Mouse (Mus musculus): ENCODE measurements around the gene Il12rb1. TPM values are rescaled to one million over a fixed set of nuclear protein-coding genes. Genes with fewer than 3 reads are reported as not detected.

Il12rb1 gene
- polyA plus RNA-seq, 1 experiment: 6.5 TPM

- Histone ChIP-seq H3K4me3 (peak overlapping the region; percentile 48), H3K79me2 (ENCODE audit: control insufficient read depth, insufficient read depth) (no peaks in the 10 kb centered on the region), H3ac (ENCODE audit: control insufficient read depth, insufficient read length) (peak overlapping the region; percentile 23), H3K27me3 (ENCODE audit: control insufficient read depth, insufficient read depth, insufficient read length) (no peaks in the 10 kb centered on the region), H3K4me2 (ENCODE audit: low read depth) (peak overlapping the region; percentile 97), H3K36me3 (ENCODE audit: control insufficient read depth, insufficient read depth) (no peaks in the 10 kb centered on the region)
- no peak for TF ChIP-seq TCF3 (IDR thresholded peaks at IDR 0.05; ENCODE audit: insufficient read length, low read depth)
- no peak for TF ChIP-seq POLR2AphosphoS2 (IDR thresholded peaks at IDR 0.05; ENCODE audit: insufficient read length, low read depth)
- no peak for TF ChIP-seq TCF12 (IDR thresholded peaks at IDR 0.05; ENCODE audit: insufficient read depth, poor library complexity, severe bottlenecking)
- no peak for TF ChIP-seq MYOG (IDR thresholded peaks at IDR 0.05; ENCODE audit: control insufficient read depth in 1 of 3, insufficient read depth in 1 of 3, insufficient read length in 2 of 3, low read depth in 2 of 3)
- TF ChIP-seq REST (IDR thresholded peaks at IDR 0.05; ENCODE audit: insufficient read depth, insufficient read length): no peak
Measured at GRCm38 (mm10) chr8:70803761-70804480, 4.3 kb upstream of the Il12rb1 start.

- Histone ChIP-seq H3K79me2 (ENCODE audit: control insufficient read depth, insufficient read depth) (no peaks in the 10 kb centered on the region), H3ac (ENCODE audit: control insufficient read depth, insufficient read length) (peak within 1 kb of the TSS; percentile 23), H3K36me3 (ENCODE audit: control insufficient read depth, insufficient read depth) (no peaks in the 10 kb centered on the region), H3K27me3 (ENCODE audit: control insufficient read depth, insufficient read depth, insufficient read length) (no peaks in the 10 kb centered on the region), H3K4me3 (peak within 1 kb of the TSS; percentile 48), H3K4me2 (ENCODE audit: low read depth) (peak within 1 kb of the TSS; percentile 97)
- TF ChIP-seq POLR2A (IDR thresholded peaks at IDR 0.05; ENCODE audit: insufficient read length, low read depth) (peak; percentile 64), SRF (IDR thresholded peaks at IDR 0.05; ENCODE audit: control insufficient read depth, insufficient read length, low read depth) (peak; percentile 20), E2F4 (IDR thresholded peaks at IDR 0.05; ENCODE audit: insufficient read depth) (no peak), MYOG (IDR thresholded peaks at IDR 0.05; ENCODE audit: control insufficient read depth in 1 of 3, insufficient read depth in 1 of 3, insufficient read length in 2 of 3, low read depth in 2 of 3) (no peak), MYOD1 (IDR thresholded peaks at IDR 0.05; ENCODE audit: control insufficient read depth in 1 of 3, insufficient read length in 2 of 3, low read depth in 2 of 3) (no peak), POLR2AphosphoS2 (IDR thresholded peaks at IDR 0.05; ENCODE audit: insufficient read length, low read depth) (peak; percentile 71), TCF3 (IDR thresholded peaks at IDR 0.05; ENCODE audit: insufficient read length, low read depth) (no peak), CEBPB (IDR thresholded peaks at IDR 0.05; ENCODE audit: insufficient read depth, poor library complexity, severe bottlenecking) (no peak), USF1 (IDR thresholded peaks at IDR 0.05; ENCODE audit: low read depth) (peak; percentile 76)
Measured at GRCm38 (mm10) chr8:70804481-70805206, 3.6 kb upstream of the Il12rb1 start, which contains the start of gene Mast3. Gene Mast3, minus strand, starts transcription at chr8:70805054.

GRCm38 (mm10) chr8:70806541-70806940, 1.7 kb upstream of the Il12rb1 start:
- H3K4me3 ChIP-seq: no peak overlapping the region
- no peak overlapping the region for H3ac ChIP-seq (ENCODE audit: control insufficient read depth, insufficient read length)
- no peak overlapping the region for H3K4me2 ChIP-seq (ENCODE audit: low read depth)
- H3K36me3 ChIP-seq (ENCODE audit: control insufficient read depth, insufficient read depth): no peaks in the 10 kb centered on the region
- no peak for TF ChIP-seq REST (IDR thresholded peaks at IDR 0.05; ENCODE audit: insufficient read depth, insufficient read length)
- TF ChIP-seq MYOD1 (IDR thresholded peaks at IDR 0.05; ENCODE audit: control insufficient read depth in 1 of 3, insufficient read length in 2 of 3, low read depth in 2 of 3): no peak
- TF ChIP-seq SRF (IDR thresholded peaks at IDR 0.05; ENCODE audit: control insufficient read depth, insufficient read length, low read depth): no peak
- TF ChIP-seq MAX (IDR thresholded peaks at IDR 0.05; ENCODE audit: low read depth): no peak
- TF ChIP-seq POLR2A (IDR thresholded peaks at IDR 0.05; ENCODE audit: insufficient read length, low read depth): no peak
- no peak for TF ChIP-seq TCF3 (IDR thresholded peaks at IDR 0.05; ENCODE audit: insufficient read length, low read depth)
- TF ChIP-seq USF1 (IDR thresholded peaks at IDR 0.05; ENCODE audit: low read depth): no peak
- no peak for TF ChIP-seq CEBPB (IDR thresholded peaks at IDR 0.05; ENCODE audit: insufficient read depth, poor library complexity, severe bottlenecking)
- no peak for TF ChIP-seq TCF12 (IDR thresholded peaks at IDR 0.05; ENCODE audit: insufficient read depth, poor library complexity, severe bottlenecking)
- TF ChIP-seq E2F4 (IDR thresholded peaks at IDR 0.05; ENCODE audit: insufficient read depth): no peak
- no peak for TF ChIP-seq POLR2AphosphoS2 (IDR thresholded peaks at IDR 0.05; ENCODE audit: insufficient read length, low read depth)
- no peak for TF ChIP-seq MYOG (IDR thresholded peaks at IDR 0.05; ENCODE audit: control insufficient read depth in 1 of 3, insufficient read depth in 1 of 3, insufficient read length in 2 of 3, low read depth in 2 of 3)
- H3K27me3 ChIP-seq (ENCODE audit: control insufficient read depth, insufficient read depth, insufficient read length): no peaks in the 10 kb centered on the region
- no peaks in the 10 kb centered on the region for H3K79me2 ChIP-seq (ENCODE audit: control insufficient read depth, insufficient read depth)

- Histone ChIP-seq H3K27me3 (ENCODE audit: control insufficient read depth, insufficient read depth, insufficient read length) (no peaks in the 10 kb centered on the region), H3K36me3 (ENCODE audit: control insufficient read depth, insufficient read depth) (no peaks in the 10 kb centered on the region), H3ac (ENCODE audit: control insufficient read depth, insufficient read length) (no peak overlapping the region), H3K4me3 (no peak overlapping the region), H3K79me2 (ENCODE audit: control insufficient read depth, insufficient read depth) (no peaks in the 10 kb centered on the region), H3K4me2 (ENCODE audit: low read depth) (no peak overlapping the region)
- TF ChIP-seq REST (IDR thresholded peaks at IDR 0.05; ENCODE audit: insufficient read depth, insufficient read length) (no peak), MYOD1 (IDR thresholded peaks at IDR 0.05; ENCODE audit: control insufficient read depth in 1 of 3, insufficient read length in 2 of 3, low read depth in 2 of 3) (no peak), POLR2AphosphoS2 (IDR thresholded peaks at IDR 0.05; ENCODE audit: insufficient read length, low read depth) (no peak), USF1 (IDR thresholded peaks at IDR 0.05; ENCODE audit: low read depth) (no peak), CEBPB (IDR thresholded peaks at IDR 0.05; ENCODE audit: insufficient read depth, poor library complexity, severe bottlenecking) (no peak), TCF12 (IDR thresholded peaks at IDR 0.05; ENCODE audit: insufficient read depth, poor library complexity, severe bottlenecking) (no peak), TCF3 (IDR thresholded peaks at IDR 0.05; ENCODE audit: insufficient read length, low read depth) (no peak), MAX (IDR thresholded peaks at IDR 0.05; ENCODE audit: low read depth) (no peak), MYOG (IDR thresholded peaks at IDR 0.05; ENCODE audit: control insufficient read depth in 1 of 3, insufficient read depth in 1 of 3, insufficient read length in 2 of 3, low read depth in 2 of 3) (no peak), SRF (IDR thresholded peaks at IDR 0.05; ENCODE audit: control insufficient read depth, insufficient read length, low read depth) (no peak), E2F4 (IDR thresholded peaks at IDR 0.05; ENCODE audit: insufficient read depth) (no peak), POLR2A (IDR thresholded peaks at IDR 0.05; ENCODE audit: insufficient read length, low read depth) (no peak)
Measured at GRCm38 (mm10) chr8:70807304-70807703, 945 bp upstream of the Il12rb1 start.

Measured in myocyte (in vitro differentiated cells).